Mouse (Mus musculus) erythroblast, embryonic 14.5 days (primary cell): ENCODE measurements around the gene Dock6. TPM values are rescaled to one million over a fixed set of nuclear protein-coding genes. Genes with fewer than 3 reads are reported as not detected.

Source experiments
- H3K27me3 ChIP-seq: 2 replicates; pipeline ENCODE4 v1.6.1; 2012; ENCODE audit warnings: inconsistent platforms; ENCODE audit not compliant: control insufficient read depth
- H3K36me3 ChIP-seq: 2 replicates; pipeline ENCODE4 v1.6.1; 2012; ENCODE audit warnings: mild to moderate bottlenecking, inconsistent platforms; ENCODE audit not compliant: control insufficient read depth
- H3K4me1 ChIP-seq: 2 replicates; pipeline ENCODE4 v1.6.1; 2012; ENCODE audit warnings: inconsistent platforms; ENCODE audit not compliant: control insufficient read depth
- H3K4me3 ChIP-seq: replicated peaks from 2 replicates; pipeline ENCODE3; 2012; ENCODE audit warnings: moderate library complexity, mild to moderate bottlenecking, inconsistent platforms
- H3K9me3 ChIP-seq: 2 replicates; pipeline ENCODE4 v1.6.1; 2012; ENCODE audit warnings: low read length, inconsistent platforms, mixed read lengths; ENCODE audit not compliant: control insufficient read depth
- GATA1 ChIP-seq: IDR thresholded peaks from 2 replicates; pipeline ENCODE4 v1.6.1; 2012; ENCODE audit warnings: low read length, inconsistent platforms, mixed read lengths
- TAL1 ChIP-seq: IDR thresholded peaks from 3 replicates; pipeline ENCODE4 v1.6.1; 2012; ENCODE audit warnings: low read length, inconsistent platforms, mixed read lengths
- polyA plus RNA-seq: library from polyadenylated mRNA; stranded (reverse); fragments of >175 nt; gene quantifications from 2 replicates; pipeline ENCODE4 v1.2.3, GENCODE M21; 2012

Dock6 gene
- polyA plus RNA-seq, 1 experiment: 0.06 TPM

- no peak overlapping the region for H3K4me3 ChIP-seq
- TF ChIP-seq GATA1 (no peak), TAL1 (no peak)
These were observed 14.7 kb downstream of the Dock6 start for GRCm38 (mm10) chr9:21837690-21838089.

GRCm38 (mm10) chr9:21835258-21835912 lies 17.1 kb downstream of the Dock6 start, which contains the start of gene Angptl8:
Gene Angptl8 (plus strand): TSS chr9:21835510.
- Histone ChIP-seq H3K27me3 (no peaks in the 10 kb centered on the region), H3K4me3 (peak within 1 kb of the TSS; percentile 50), H3K9me3 (no peaks in the 10 kb centered on the region), H3K4me1 (no peaks in the 10 kb centered on the region), H3K36me3 (peaks cover 9% of the 10 kb centered on the region; the same call in 1 of the 2 replicates)
- no peak for TF ChIP-seq TAL1
- TF ChIP-seq GATA1: no peak

More at GRCm38 (mm10) chr9:21837690-21838089, 14.7 kb downstream of the Dock6 start:
- H3K4me1 ChIP-seq: no peaks in the 10 kb centered on the region
- no peaks in the 10 kb centered on the region for H3K27me3 ChIP-seq
- peaks cover 9% of the 10 kb centered on the region; the same call in 1 of the 2 replicates for H3K36me3 ChIP-seq
- no peaks in the 10 kb centered on the region for H3K9me3 ChIP-seq

- no peaks in the 10 kb centered on the region for H3K9me3 ChIP-seq
- no peaks in the 10 kb centered on the region for H3K27me3 ChIP-seq
- peaks cover 2% of the 10 kb centered on the region; the same call in 1 of the 2 replicates for H3K36me3 ChIP-seq
- no peak for TF ChIP-seq TAL1
- no peak for TF ChIP-seq GATA1
- H3K4me3 ChIP-seq: no peak overlapping the region
- no peaks in the 10 kb centered on the region for H3K4me1 ChIP-seq
These were observed 20.7 kb downstream of the Dock6 start for GRCm38 (mm10) chr9:21831558-21832240.

- no peaks in the 10 kb centered on the region for H3K9me3 ChIP-seq
- no peak for TF ChIP-seq GATA1
- TF ChIP-seq TAL1: no peak
- H3K27me3 ChIP-seq: no peaks in the 10 kb centered on the region
- H3K36me3 ChIP-seq: peaks cover 2% of the 10 kb centered on the region; the same call in 1 of the 2 replicates
- H3K4me3 ChIP-seq: no peak overlapping the region
- no peaks in the 10 kb centered on the region for H3K4me1 ChIP-seq
These were observed 21.5 kb downstream of the Dock6 start for GRCm38 (mm10) chr9:21830936-21831335.

- H3K36me3 ChIP-seq: peaks cover 2% of the 10 kb centered on the region; the same call in 1 of the 2 replicates
- H3K4me1 ChIP-seq: no peaks in the 10 kb centered on the region
- H3K4me3 ChIP-seq: no peak overlapping the region
- no peak for TF ChIP-seq TAL1
- TF ChIP-seq GATA1: no peak
- no peaks in the 10 kb centered on the region for H3K9me3 ChIP-seq
- H3K27me3 ChIP-seq: no peaks in the 10 kb centered on the region
These were observed 22.0 kb downstream of the Dock6 start for GRCm38 (mm10) chr9:21830461-21830850.

GRCm38 (mm10) chr9:21829834-21830460 lies 22.5 kb downstream of the Dock6 start:
- Histone ChIP-seq H3K9me3 (no peaks in the 10 kb centered on the region), H3K27me3 (no peaks in the 10 kb centered on the region), H3K36me3 (peaks cover 2% of the 10 kb centered on the region; the same call in 1 of the 2 replicates), H3K4me3 (no peak overlapping the region), H3K4me1 (no peaks in the 10 kb centered on the region)
- TF ChIP-seq TAL1: no peak
- TF ChIP-seq GATA1: no peak

GRCm38 (mm10) chr9:21824366-21824765 lies 28.1 kb downstream of the Dock6 start:
- Histone ChIP-seq H3K4me1 (no peaks in the 10 kb centered on the region; the same call in 1 of the 2 replicates), H3K4me3 (no peak overlapping the region), H3K27me3 (no peaks in the 10 kb centered on the region), H3K9me3 (no peaks in the 10 kb centered on the region), H3K36me3 (no peaks in the 10 kb centered on the region; the same call in 1 of the 2 replicates)
- TF ChIP-seq TAL1: no peak
- no peak for TF ChIP-seq GATA1

- H3K9me3 ChIP-seq: no peaks in the 10 kb centered on the region
- TF ChIP-seq GATA1: no peak
- no peak for TF ChIP-seq TAL1
- no peaks in the 10 kb centered on the region; the same call in 1 of the 2 replicates for H3K4me1 ChIP-seq
- no peaks in the 10 kb centered on the region for H3K27me3 ChIP-seq
- no peaks in the 10 kb centered on the region; the same call in 1 of the 2 replicates for H3K36me3 ChIP-seq
- H3K4me3 ChIP-seq: no peak overlapping the region
These were observed 28.5 kb downstream of the Dock6 start for GRCm38 (mm10) chr9:21823957-21824356.

- Histone ChIP-seq H3K4me3 (no peak overlapping the region), H3K27me3 (no peaks in the 10 kb centered on the region), H3K9me3 (no peaks in the 10 kb centered on the region), H3K4me1 (no peaks in the 10 kb centered on the region; the same call in 1 of the 2 replicates), H3K36me3 (no peaks in the 10 kb centered on the region; the same call in 1 of the 2 replicates)
- no peak for TF ChIP-seq GATA1
- no peak for TF ChIP-seq TAL1
These were observed 29.7 kb downstream of the Dock6 start for GRCm38 (mm10) chr9:21822686-21823085.
